Mouse (Mus musculus) heart, adult 8-10 months (tissue): Measurements from ENCODE around the gene Gm29735. TPM values are rescaled to one million over a fixed set of nuclear protein-coding genes. Genes with fewer than 3 reads are reported as not detected.
"Not testable (repeated sequence)": the region's sequence is repeated elsewhere in the genome, so short reads cannot be mapped to it uniquely, and the experiment has no call there.

Experiments used
- DNase-seq: peaks from one replicate; pipeline ENCODE4 v3.0.0; 2022; ENCODE audit warnings: low spot score
- total RNA-seq, 4 experiments: library from RNA; stranded (reverse); gene quantifications; 2 replicates each; pipeline ENCODE4 v1.2.4; 2022

The Gm29735 gene
- not detected for total RNA-seq

- DNase-seq: not testable (repeated sequence)
Measured at GRCm38 (mm10) chr7:142157013-142157412, at the start of gene Gm29735. Gene Gm29735 (minus strand): TSS chr7:142157113.

- no peak for DNase-seq
Measured at GRCm38 (mm10) chr7:142205488-142205887, 48.6 kb upstream of the Gm29735 start.

- no peak for DNase-seq
Measured at GRCm38 (mm10) chr7:142201064-142201463, 44.2 kb upstream of the Gm29735 start, which contains the start of gene Krtap5-3. Gene Krtap5-3 (plus strand): TSS chr7:142201364.

GRCm38 (mm10) chr7:142198748-142199147 lies 41.8 kb upstream of the Gm29735 start:
- DNase-seq: no peak

- DNase-seq: no peak
Measured at GRCm38 (mm10) chr7:142190289-142190688, 33.4 kb upstream of the Gm29735 start, which contains the start of gene Gm10153. Gene Gm10153 (minus strand): TSS chr7:142190389.

- no peak for DNase-seq
Measured at GRCm38 (mm10) chr7:142188156-142188555, 31.2 kb upstream of the Gm29735 start.

- no peak for DNase-seq
Measured at GRCm38 (mm10) chr7:142181021-142181420, 24.1 kb upstream of the Gm29735 start.

- DNase-seq: no peak
Measured at GRCm38 (mm10) chr7:142178685-142179084, 21.8 kb upstream of the Gm29735 start.

GRCm38 (mm10) chr7:142175905-142176304 lies 19.0 kb upstream of the Gm29735 start, which contains the start of gene Krtap5-2:
Gene Krtap5-2 (minus strand): TSS chr7:142176005.
- not testable (repeated sequence) for DNase-seq

GRCm38 (mm10) chr7:142169836-142170235 lies 12.9 kb upstream of the Gm29735 start:
- DNase-seq: no peak

- not testable (repeated sequence) for DNase-seq
Measured at GRCm38 (mm10) chr7:142165639-142166038, 8.7 kb upstream of the Gm29735 start, which contains the start of gene Gm4553. Gene Gm4553 (minus strand): TSS chr7:142165739.

- no peak for DNase-seq
Measured at GRCm38 (mm10) chr7:142159366-142159765, 2.5 kb upstream of the Gm29735 start.

GRCm38 (mm10) chr7:142155308-142155707 lies 1.6 kb downstream of the Gm29735 start:
- no peak for DNase-seq

- no peak for DNase-seq
Measured at GRCm38 (mm10) chr7:142152191-142152590, 4.7 kb downstream of the Gm29735 start.

- DNase-seq: no peak
Measured at GRCm38 (mm10) chr7:142148633-142149032, 8.3 kb downstream of the Gm29735 start.

- peak; percentile 33 for DNase-seq
Measured at GRCm38 (mm10) chr7:142146033-142146432, 10.9 kb downstream of the Gm29735 start.

- DNase-seq: no peak
Measured at GRCm38 (mm10) chr7:142145413-142145940, 11.4 kb downstream of the Gm29735 start.

GRCm38 (mm10) chr7:142144507-142144906 lies 12.4 kb downstream of the Gm29735 start, which contains the start of gene Gm45337:
Gene Gm45337 (minus strand): TSS chr7:142144607.
- no peak for DNase-seq

- DNase-seq: not testable (repeated sequence)
Measured at GRCm38 (mm10) chr7:142143506-142144010, 13.4 kb downstream of the Gm29735 start.

GRCm38 (mm10) chr7:142140696-142141095 lies 16.2 kb downstream of the Gm29735 start:
- DNase-seq: no peak

GRCm38 (mm10) chr7:142135934-142136333 lies 21.0 kb downstream of the Gm29735 start, which contains the start of gene Gm39115:
Gene Gm39115 (minus strand): TSS chr7:142136034.
- DNase-seq: not testable (repeated sequence)

GRCm38 (mm10) chr7:142134206-142134995 lies 22.5 kb downstream of the Gm29735 start:
- no peak for DNase-seq
